Mouse (Mus musculus): ENCODE measurements at regions not wholly inside any gene's neighbourhood (a gene's known extent, or its start where the extent isn't known, plus 50 kb on each side); places are given as distances from the start of the nearest gene placed in this dataset.
A peak's percentile ranks its signal among the peaks of the same experiment; 100 is the strongest.

DNA sequence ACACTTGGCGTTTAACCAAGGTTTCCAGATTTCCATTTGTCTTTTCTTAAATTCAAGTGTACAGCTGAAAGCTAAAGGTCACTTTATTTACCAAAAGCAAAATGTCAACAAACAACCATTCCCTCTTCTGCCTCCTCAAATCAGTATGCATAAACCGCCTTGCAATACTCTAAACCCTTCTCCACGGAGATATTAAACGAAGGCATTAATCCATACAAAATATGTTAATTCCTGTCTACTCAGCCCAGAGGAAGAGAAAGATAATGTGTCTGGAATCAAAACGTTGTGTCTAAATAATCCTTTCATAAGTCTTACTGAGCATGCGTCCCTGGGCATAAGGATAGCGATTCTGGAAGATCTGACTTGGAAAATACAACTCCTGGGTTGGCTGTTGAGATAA is 1506.5 kb downstream of the Stim2 start:
- Histone ChIP-seq H3K9ac (no peak overlapping the region), H3K9me3 (replicated peaks) (no peaks in the 10 kb centered on the region), H3K4me1 (replicated peaks) (no peaks in the 10 kb centered on the region), H3K27ac (ENCODE audit: poor library complexity, severe bottlenecking) (no peak overlapping the region), H3K36me3 (no peaks in the 10 kb centered on the region), H3K4me3 (no peak overlapping the region), H3K4me2 (no peak overlapping the region), H3K27me3 (replicated peaks) (no peaks in the 10 kb centered on the region)
- WGBS, result 78% methylated on average over 7 of the region's 7 CpGs
- ATAC-seq (ENCODE audit: insufficient number of reproducible peaks, low FRiP score), result no peak

DNA sequence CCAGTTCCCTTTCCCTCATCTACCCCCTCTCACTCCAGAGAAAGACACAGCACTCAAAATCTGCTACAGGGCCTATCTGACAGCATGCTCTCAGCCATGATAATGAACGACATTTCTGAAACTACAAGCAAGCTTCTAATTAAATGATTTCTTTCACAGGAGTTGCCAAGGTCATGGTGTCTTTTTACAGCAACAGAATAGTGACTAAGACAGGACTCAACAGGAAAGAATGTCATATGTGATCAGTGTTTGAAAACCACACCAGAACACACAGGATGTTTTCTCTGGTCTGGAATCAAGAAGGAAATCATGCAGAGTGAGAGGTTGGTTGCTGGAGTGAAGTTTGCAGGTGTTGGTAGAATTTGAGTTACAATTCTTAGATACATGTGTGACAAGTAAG is 1507.6 kb downstream of the Stim2 start:
- 21% methylated on average over 1 of the region's 1 CpGs for WGBS

GRCm38 (mm10) chr5:55514269-55514668 is 1516.0 kb downstream of the Stim2 start:
- H3K9me3 ChIP-seq (replicated peaks), result no peaks in the 10 kb centered on the region
- no peak for ATAC-seq (ENCODE audit: insufficient number of reproducible peaks, low FRiP score)
- no peak overlapping the region for H3K27ac ChIP-seq (ENCODE audit: poor library complexity, severe bottlenecking)
- H3K4me1 ChIP-seq (replicated peaks), result no peaks in the 10 kb centered on the region
- H3K27me3 ChIP-seq (replicated peaks), result no peaks in the 10 kb centered on the region
- H3K4me3 ChIP-seq, result no peak overlapping the region
- no peak overlapping the region for H3K9ac ChIP-seq
- 65% methylated on average over 2 of the region's 2 CpGs for WGBS
- no peaks in the 10 kb centered on the region for H3K36me3 ChIP-seq
- no peak overlapping the region for H3K4me2 ChIP-seq

More for the DNA sequence above, 1507.6 kb downstream of the Stim2 start:
- no peaks in the 10 kb centered on the region for H3K27me3 ChIP-seq (replicated peaks)
- H3K4me3 ChIP-seq, result no peak overlapping the region
- no peaks in the 10 kb centered on the region for H3K4me1 ChIP-seq (replicated peaks)
- no peaks in the 10 kb centered on the region for H3K9me3 ChIP-seq (replicated peaks)
- H3K9ac ChIP-seq, result no peak overlapping the region
- ATAC-seq (ENCODE audit: insufficient number of reproducible peaks, low FRiP score), result no peak
- no peak overlapping the region for H3K4me2 ChIP-seq
- 0 out of 2 replicates have a peak overlapping the region, but pooled peaks have one; percentile 11 for H3K27ac ChIP-seq (ENCODE audit: poor library complexity, severe bottlenecking)
- H3K36me3 ChIP-seq, result no peaks in the 10 kb centered on the region

GRCm38 (mm10) chr5:55551154-55551553 is 1552.9 kb downstream of the Stim2 start:
- no peak overlapping the region for H3K27ac ChIP-seq (ENCODE audit: poor library complexity, severe bottlenecking)

More at GRCm38 (mm10) chr5:55551154-55551553, 1552.9 kb downstream of the Stim2 start:
- Histone ChIP-seq H3K36me3 (no peaks in the 10 kb centered on the region), H3K4me3 (no peak overlapping the region), H3K9ac (no peak overlapping the region), H3K9me3 (replicated peaks) (no peaks in the 10 kb centered on the region), H3K4me1 (replicated peaks) (no peaks in the 10 kb centered on the region), H3K4me2 (no peak overlapping the region), H3K27me3 (replicated peaks) (no peaks in the 10 kb centered on the region)
- ATAC-seq (ENCODE audit: insufficient number of reproducible peaks, low FRiP score), result no peak
